Mouse (Mus musculus) myocyte (in vitro differentiated cells): ENCODE measurements around the gene Armc10.

ENCODE experiments used
- CEBPB ChIP-seq: IDR thresholded peaks from 2 replicates; pipeline ENCODE4 v1.6.1; 2011; ENCODE audit warnings: mild to moderate bottlenecking, moderate library complexity; ENCODE audit not compliant: poor library complexity, insufficient read depth, severe bottlenecking
- E2F4 ChIP-seq: IDR thresholded peaks from one replicate; pipeline ENCODE4 v1.6.1; 2011; ENCODE audit warnings: mild to moderate bottlenecking, control low read depth, moderate library complexity; ENCODE audit not compliant: insufficient read depth
- MAX ChIP-seq: IDR thresholded peaks from one replicate; pipeline ENCODE4 v1.6.1; 2011; ENCODE audit warnings: low read depth, mild to moderate bottlenecking, control low read depth
- MYOD1 ChIP-seq, 3 experiments: IDR thresholded peaks; one replicate each; pipeline ENCODE4 v1.6.1; 2011; ENCODE audit warnings: control low read depth in 2 of 3, low read depth in 2 of 3, mild to moderate bottlenecking in 2 of 3, moderate library complexity in 1 of 3; ENCODE audit not compliant: insufficient read length in 2 of 3, control insufficient read depth in 1 of 3
- MYOG ChIP-seq, 3 experiments: IDR thresholded peaks; one replicate each; pipeline ENCODE4 v1.6.1; 2011; ENCODE audit warnings: control low read depth in 2 of 3, low read depth in 2 of 3, mild to moderate bottlenecking in 2 of 3; ENCODE audit not compliant: insufficient read length in 2 of 3, control insufficient read depth in 1 of 3, insufficient read depth in 1 of 3
- POLR2A ChIP-seq: IDR thresholded peaks from one replicate; pipeline ENCODE4 v1.6.1; 2011; ENCODE audit warnings: low read depth, mild to moderate bottlenecking, control low read depth, moderate library complexity; ENCODE audit not compliant: insufficient read length
- POLR2AphosphoS2 ChIP-seq: IDR thresholded peaks from one replicate; pipeline ENCODE4 v1.6.1; 2011; ENCODE audit warnings: low read depth, control low read depth; ENCODE audit not compliant: insufficient read length
- SRF ChIP-seq: IDR thresholded peaks from one replicate; pipeline ENCODE4 v1.6.1; 2011; ENCODE audit warnings: low read depth; ENCODE audit not compliant: control insufficient read depth, insufficient read length
- TCF12 ChIP-seq: IDR thresholded peaks from one replicate; pipeline ENCODE4 v1.6.1; 2011; ENCODE audit warnings: mild to moderate bottlenecking, control low read depth; ENCODE audit not compliant: poor library complexity, insufficient read depth, severe bottlenecking
- TCF3 ChIP-seq: IDR thresholded peaks from one replicate; pipeline ENCODE4 v1.6.1; 2011; ENCODE audit warnings: low read depth, control low read depth; ENCODE audit not compliant: insufficient read length
- USF1 ChIP-seq: IDR thresholded peaks from one replicate; pipeline ENCODE4 v1.6.1; 2011; ENCODE audit warnings: low read depth, mild to moderate bottlenecking, control low read depth, moderate library complexity

GRCm38 (mm10) chr5:21660850-21661249, 15.2 kb downstream of the Armc10 start:
- TF ChIP-seq CEBPB (no peak), MAX (no peak), POLR2AphosphoS2 (no peak), SRF (no peak), POLR2A (no peak), USF1 (no peak), MYOD1 (IDR thresholded peaks at IDR 0.05; ENCODE audit: control insufficient read depth in 1 of 3, insufficient read length in 2 of 3, low read depth in 2 of 3) (no peak), E2F4 (no peak), MYOG (IDR thresholded peaks at IDR 0.05; ENCODE audit: control insufficient read depth in 1 of 3, insufficient read depth in 1 of 3, insufficient read length in 2 of 3, low read depth in 2 of 3) (no peak), TCF12 (no peak), TCF3 (no peak)
